Mouse (Mus musculus) G1E (cell line): ENCODE results near the gene Rheb.

Experiments
- CTCF ChIP-seq: IDR thresholded peaks from 2 replicates; pipeline ENCODE4 v1.5.1; 2012; ENCODE audit warnings: low read depth, low read length, inconsistent platforms, mixed read lengths
- GATA1 ChIP-seq: IDR thresholded peaks from 2 replicates; pipeline ENCODE4 v1.6.1; 2012; ENCODE audit warnings: borderline replicate concordance, low read length, inconsistent platforms, mixed read lengths
- GATA2 ChIP-seq: IDR thresholded peaks from 2 replicates; pipeline ENCODE4 v1.6.1; 2012; ENCODE audit warnings: low read depth, low read length, inconsistent platforms, borderline replicate concordance
- TAL1 ChIP-seq: conservative IDR thresholded peaks from 2 replicates; pipeline ENCODE4 v1.6.1; 2012; ENCODE audit warnings: low read depth, low read length, inconsistent platforms, mixed read lengths

- TF ChIP-seq CTCF (no peak), TAL1 (no peak), GATA2 (no peak), GATA1 (no peak)
Observed at GRCm38 (mm10) chr5:24782957-24783356, 59.5 kb downstream of the Rheb start.
